Mouse (Mus musculus) stomach, postnatal 0 days (tissue): ENCODE data around the gene Hexim1.

Experiments used
- CTCF ChIP-seq: IDR thresholded peaks from 2 replicates; pipeline ENCODE4 v1.5.1; 2016; ENCODE audit warnings: antibody characterized with exemption, low read depth, mild to moderate bottlenecking, moderate library complexity
- EP300 ChIP-seq: optimal IDR thresholded peaks from 2 replicates; pipeline ENCODE3; 2016; ENCODE audit warnings: antibody characterized with exemption

DNA sequence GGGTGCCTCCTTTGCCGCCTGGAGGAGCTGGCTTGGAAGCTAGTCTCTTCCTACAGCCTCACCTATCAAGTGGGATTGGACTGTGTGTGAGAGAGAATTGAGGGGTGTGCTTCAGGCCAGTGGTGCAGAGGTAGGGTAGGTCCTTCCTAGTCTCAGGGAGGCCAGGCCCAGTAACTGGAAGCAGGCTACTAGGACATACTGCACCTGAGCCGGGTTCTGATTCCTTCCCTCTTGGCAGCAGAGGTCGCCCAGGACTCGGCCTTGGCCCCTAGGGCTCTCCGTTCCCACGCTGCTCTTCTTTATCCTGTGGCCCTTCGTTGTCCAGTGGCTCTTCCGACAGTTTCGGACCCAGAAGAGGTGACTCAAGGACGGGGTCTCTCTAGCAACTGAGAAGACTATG lies 4.7 kb upstream of the Hexim1 start:
- TF ChIP-seq EP300: no peak
- no peak for TF ChIP-seq CTCF
